Mouse (Mus musculus) cerebellum, postnatal 36 days (tissue): ENCODE measurements at regions not wholly inside any gene's neighbourhood (a gene's known extent, or its start where the extent isn't known, plus 50 kb on each side); places are given as distances from the start of the nearest gene placed in this dataset.

Experiments
- DNase-seq, 2 experiments: peaks; one replicate each; pipeline ENCODE4 v3.0.0; 2021 to 2022; ENCODE audit warnings: mixed read lengths in 2 of 2

GRCm38 (mm10) chr8:26288163-26288562 lies 168.8 kb downstream of the Gm45692 start:
- no peak for DNase-seq

GRCm38 (mm10) chr8:26298066-26298804 lies 178.9 kb downstream of the Gm45692 start:
- no peak for DNase-seq

- DNase-seq: no peak
Measured at GRCm38 (mm10) chr8:26300246-26300645, 180.9 kb downstream of the Gm45692 start.

GRCm38 (mm10) chr8:26301961-26302360 lies 182.6 kb downstream of the Gm45692 start:
- no peak for DNase-seq

GRCm38 (mm10) chr8:26304566-26304965 lies 185.2 kb downstream of the Gm45692 start:
- DNase-seq: no peak

- no peak for DNase-seq
Measured at GRCm38 (mm10) chr8:26305061-26305879, 185.9 kb downstream of the Gm45692 start.

- no peak for DNase-seq
Measured at GRCm38 (mm10) chr8:26308121-26308641, 188.8 kb downstream of the Gm45692 start.

GRCm38 (mm10) chr8:26309764-26310163 lies 190.4 kb downstream of the Gm45692 start:
- no peak for DNase-seq

- no peak for DNase-seq
Measured at GRCm38 (mm10) chr8:26323606-26324350, 204.4 kb downstream of the Gm45692 start.

- no peak for DNase-seq
Measured at GRCm38 (mm10) chr8:26324606-26325005, 205.3 kb downstream of the Gm45692 start.

- no peak for DNase-seq
Measured at GRCm38 (mm10) chr8:26329813-26330212, 210.5 kb downstream of the Gm45692 start.

GRCm38 (mm10) chr8:26336906-26337650 lies 217.7 kb downstream of the Gm45692 start:
- no peak for DNase-seq

- DNase-seq: peak; percentile 73 to 84
Measured at GRCm38 (mm10) chr8:26345078-26345477, 225.7 kb downstream of the Gm45692 start.

- peak; percentile 47 to 49 for DNase-seq
Measured at GRCm38 (mm10) chr8:26349231-26349630, 229.9 kb downstream of the Gm45692 start.

GRCm38 (mm10) chr8:26349854-26350253 lies 230.5 kb downstream of the Gm45692 start:
- no peak for DNase-seq

- DNase-seq: no peak
Measured at GRCm38 (mm10) chr8:26350616-26351015, 231.3 kb downstream of the Gm45692 start.

GRCm38 (mm10) chr8:26351643-26352540 lies 232.6 kb downstream of the Gm45692 start:
- peak; percentile 53 to 55 for DNase-seq

- DNase-seq: peak in 1 of 2 experiments; percentile 8
Measured at GRCm38 (mm10) chr8:26352541-26353010, 233.2 kb downstream of the Gm45692 start.

GRCm38 (mm10) chr8:26353476-26353875 lies 234.1 kb downstream of the Gm45692 start:
- no peak for DNase-seq

GRCm38 (mm10) chr8:26354516-26354915 lies 235.2 kb downstream of the Gm45692 start:
- no peak for DNase-seq

- no peak for DNase-seq
Measured at GRCm38 (mm10) chr8:26356801-26357200, 237.5 kb downstream of the Gm45692 start.
